Mouse (Mus musculus) embryonic facial prominence, embryonic 14.5 days (tissue): Measurements from ENCODE around the gene Mlec. TPM values are rescaled to one million over a fixed set of nuclear protein-coding genes. Genes with fewer than 3 reads are reported as not detected.
A peak's percentile ranks its signal among the peaks of the same experiment; 100 is the strongest.

Experiments
- ATAC-seq: fragments of 200-750 bp; cut with Nextera tagmentation; 2 replicates; pipeline ENCODE4 v1.8.0; 2017; ENCODE audit warnings: low read depth, moderate number of reproducible peaks, moderate TSS enrichment
- DNase-seq: peaks from one replicate; pipeline ENCODE4 v3.0.0-alpha.2; 2015; ENCODE audit warnings: low spot score
- H3K27ac ChIP-seq: fragments of 300-500 bp; sonication (generic); replicated peaks from 2 replicates; pipeline ENCODE4 v1.5.1; 2014; ENCODE audit warnings: low read depth, mild to moderate bottlenecking, low read length, moderate library complexity
- H3K27me3 ChIP-seq: fragments of 300-500 bp; sonication (generic); replicated peaks from 2 replicates; pipeline ENCODE4 v1.6.1; 2014; ENCODE audit warnings: low read length; ENCODE audit not compliant: control insufficient read depth, insufficient read depth
- H3K36me3 ChIP-seq: fragments of 300-500 bp; sonication (generic); 2 replicates; pipeline ENCODE4 v1.6.1; 2014; ENCODE audit warnings: low read length, mixed read lengths; ENCODE audit not compliant: control insufficient read depth, insufficient read depth
- H3K4me1 ChIP-seq: fragments of 300-500 bp; sonication (generic); 2 replicates; pipeline ENCODE4 v1.6.1; 2014; ENCODE audit warnings: antibody characterized with exemption, low read length; ENCODE audit not compliant: control insufficient read depth, insufficient read depth
- H3K4me2 ChIP-seq: fragments of 300-500 bp; sonication (generic); 2 replicates; pipeline ENCODE4 v1.6.1; 2014; ENCODE audit warnings: low read depth, mild to moderate bottlenecking, low read length, moderate library complexity, mixed read lengths
- H3K4me3 ChIP-seq: fragments of 300-500 bp; sonication (generic); 2 replicates; pipeline ENCODE4 v1.5.1; 2014; ENCODE audit warnings: low read depth, mild to moderate bottlenecking, low read length
- H3K9ac ChIP-seq: fragments of 300-500 bp; sonication (generic); 2 replicates; pipeline ENCODE4 v1.6.1; 2014; ENCODE audit warnings: low read depth, mild to moderate bottlenecking, low read length, moderate library complexity, mixed read lengths
- H3K9me3 ChIP-seq: fragments of 300-500 bp; sonication (generic); 2 replicates; pipeline ENCODE4 v1.6.1; 2016; ENCODE audit warnings: low read length; ENCODE audit not compliant: control insufficient read depth
- WGBS: fragments of 180-500 bp; shearing (Covaris S2); extraction: QIAGEN DNeasy Blood & Tissue Kit; methylation state at CpG from one replicate; pipeline ENCODE4 v1.1.7; 2014; 5-methylcytosine and 5-hydroxymethylcytosine counted together
- polyA plus RNA-seq: library from polyadenylated mRNA; unstranded; fragments of >200 nt; fragmentation: Nextera tagmentation; extraction: Ambion mirVana; gene quantifications from 2 replicates; pipeline ENCODE4 v1.2.1, GENCODE M21; 2014

The Mlec gene
- polyA plus RNA-seq, result 69.8 and 72.9 TPM in 2 replicates

- peaks cover 31% of the 10 kb centered on the region for H3K4me1 ChIP-seq
- DNase-seq (peak; percentile 99), ATAC-seq (peak; percentile 98)
- no peaks in the 10 kb centered on the region for H3K9me3 ChIP-seq
- no peaks in the 10 kb centered on the region for H3K36me3 ChIP-seq
- 0% methylated on average over 39 of the region's 78 CpGs for WGBS
- H3K27me3 ChIP-seq, result no peaks in the 10 kb centered on the region
- H3K4me2 ChIP-seq, result peak within 1 kb of the TSS; percentile 85
- H3K9ac ChIP-seq, result peak within 1 kb of the TSS; percentile 96
- H3K4me3 ChIP-seq, result peak within 1 kb of the TSS; percentile 95
- peak within 1 kb of the TSS; percentile 97 for H3K27ac ChIP-seq
Measured at GRCm38 (mm10) chr5:115158040-115158983, at the start of gene Mlec. TSS of gene Mlec (minus strand) at chr5:115158179.

- Histone ChIP-seq H3K4me1 (peaks cover 8% of the 10 kb centered on the region), H3K36me3 (no peaks in the 10 kb centered on the region), H3K9me3 (no peaks in the 10 kb centered on the region), H3K27me3 (no peaks in the 10 kb centered on the region), H3K27ac (no peak overlapping the region), H3K9ac (no peak overlapping the region), H3K4me3 (no peak overlapping the region), H3K4me2 (no peak overlapping the region)
- ATAC-seq, result no peak
- 62% methylated on average over 5 of the region's 5 CpGs for WGBS
- DNase-seq, result no peak
Measured at GRCm38 (mm10) chr5:115207244-115207643, 49.3 kb upstream of the Mlec start.

GRCm38 (mm10) chr5:115204562-115205311, 46.8 kb upstream of the Mlec start:
- peak; percentile 73 for DNase-seq
- H3K9me3 ChIP-seq, result no peaks in the 10 kb centered on the region
- peak overlapping the region; percentile 57 for H3K9ac ChIP-seq
- H3K4me3 ChIP-seq, result peak overlapping the region; percentile 33
- H3K4me1 ChIP-seq, result peaks cover 8% of the 10 kb centered on the region
- H3K27ac ChIP-seq, result peak overlapping the region; percentile 50; the same call in 1 of the 2 replicates
- H3K27me3 ChIP-seq, result no peaks in the 10 kb centered on the region
- ATAC-seq, result peak; percentile 82
- H3K36me3 ChIP-seq, result no peaks in the 10 kb centered on the region
- WGBS, result 4% methylated on average over 31 of the region's 31 CpGs
- H3K4me2 ChIP-seq, result peak overlapping the region; percentile 60

GRCm38 (mm10) chr5:115203735-115204561, 46.0 kb upstream of the Mlec start:
- ATAC-seq (peak; percentile 59), DNase-seq (peak; percentile 62)
- peak overlapping the region; percentile 33 for H3K4me3 ChIP-seq
- no peaks in the 10 kb centered on the region for H3K27me3 ChIP-seq
- WGBS, result 19% methylated on average over 23 of the region's 23 CpGs
- peak overlapping the region; percentile 17; the same call in 1 of the 2 replicates for H3K27ac ChIP-seq
- H3K9me3 ChIP-seq, result no peaks in the 10 kb centered on the region
- peaks cover 8% of the 10 kb centered on the region for H3K4me1 ChIP-seq
- H3K9ac ChIP-seq, result peak overlapping the region; percentile 57
- peak overlapping the region; percentile 60 for H3K4me2 ChIP-seq
- H3K36me3 ChIP-seq, result no peaks in the 10 kb centered on the region

- Histone ChIP-seq H3K4me2 (peak overlapping the region; percentile 100), H3K4me1 (peaks cover 14% of the 10 kb centered on the region), H3K9me3 (no peaks in the 10 kb centered on the region), H3K27ac (no peak overlapping the region), H3K4me3 (peak overlapping the region; percentile 57), H3K9ac (no peak overlapping the region), H3K36me3 (no peaks in the 10 kb centered on the region), H3K27me3 (peaks cover 55% of the 10 kb centered on the region)
- no peak for DNase-seq
- no peak for ATAC-seq
- WGBS, result 4% methylated on average over 11 of the region's 12 CpGs
Measured at GRCm38 (mm10) chr5:115194626-115195221, 36.7 kb upstream of the Mlec start.

- Histone ChIP-seq H3K4me1 (peaks cover 14% of the 10 kb centered on the region), H3K27me3 (peaks cover 57% of the 10 kb centered on the region), H3K4me3 (peak within 1 kb of the TSS; percentile 57), H3K9me3 (no peaks in the 10 kb centered on the region), H3K36me3 (no peaks in the 10 kb centered on the region), H3K27ac (no peak within 1 kb of the TSS), H3K9ac (peak within 1 kb of the TSS; percentile 59), H3K4me2 (peak within 1 kb of the TSS; percentile 100)
- WGBS, result 0% methylated on average over 18 of the region's 116 CpGs
- DNase-seq, result peak; percentile 61
- peak; percentile 62 for ATAC-seq
Measured at GRCm38 (mm10) chr5:115193669-115194625, 36.0 kb upstream of the Mlec start, which contains the start of gene Cabp1. TSS of gene Cabp1 (minus strand) at chr5:115194381.

GRCm38 (mm10) chr5:115193226-115193625, 35.2 kb upstream of the Mlec start:
- Histone ChIP-seq H3K9ac (peak overlapping the region; percentile 59), H3K27me3 (peaks cover 57% of the 10 kb centered on the region), H3K4me1 (peaks cover 14% of the 10 kb centered on the region), H3K36me3 (no peaks in the 10 kb centered on the region), H3K4me2 (peak overlapping the region; percentile 100), H3K9me3 (no peaks in the 10 kb centered on the region), H3K4me3 (peak overlapping the region; percentile 57), H3K27ac (no peak overlapping the region)
- DNase-seq, result peak; percentile 42
- 0 out of 2 replicates have a peak, but pooled peaks have one; percentile 17 for ATAC-seq
- WGBS, result under 1% methylated on average over 18 of the region's 34 CpGs
